Mouse (Mus musculus) embryo, embryonic 10 days (tissue): ENCODE measurements at regions not wholly inside any gene's neighbourhood (a gene's known extent, or its start where the extent isn't known, plus 50 kb on each side); places are given as distances from the start of the nearest gene placed in this dataset.

ENCODE experiments used
- DNase-seq: peaks from one replicate; pipeline ENCODE4 v3.0.0-alpha.2; 2015; ENCODE audit warnings: low spot score

DNA sequence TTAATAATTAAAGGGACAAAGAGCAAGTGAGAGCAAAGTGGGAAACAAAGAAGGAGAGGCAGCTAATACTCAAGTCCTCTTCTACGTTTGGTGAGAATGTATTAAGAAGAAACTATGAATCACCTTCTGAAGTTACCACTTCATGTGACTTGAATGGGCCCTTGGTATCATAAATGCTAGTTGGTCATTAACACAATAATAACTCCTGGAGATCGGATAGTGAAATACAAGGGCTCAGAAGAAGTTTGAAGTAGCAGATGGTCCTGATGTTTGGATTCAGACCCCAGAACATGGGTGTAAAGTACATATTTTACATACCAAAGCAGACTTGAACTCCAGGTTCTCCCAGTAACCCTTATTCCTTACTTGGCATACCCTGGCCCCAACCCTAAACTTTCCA lies 535.4 kb upstream of the Cntnap5b start:
- DNase-seq: no peak

DNA sequence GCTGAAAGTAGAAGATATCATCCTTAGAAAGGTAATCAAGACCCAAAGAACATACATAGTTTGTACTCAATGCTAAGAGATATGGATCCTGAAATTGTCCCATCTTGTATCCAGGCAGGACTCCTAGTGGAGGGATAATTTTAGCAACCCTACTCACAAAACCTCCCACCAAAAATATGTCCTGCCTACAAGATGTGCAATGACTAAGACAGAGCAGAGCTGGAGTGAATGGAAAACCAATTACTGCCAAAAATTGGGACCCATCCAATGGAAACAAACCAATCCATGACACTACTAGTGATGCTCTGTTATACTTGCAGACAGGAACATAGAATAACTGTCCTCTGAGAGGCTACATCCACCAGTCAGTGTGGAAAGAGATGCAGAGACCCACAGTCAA lies 487.0 kb upstream of the Cntnap5b start:
- no peak for DNase-seq

DNA sequence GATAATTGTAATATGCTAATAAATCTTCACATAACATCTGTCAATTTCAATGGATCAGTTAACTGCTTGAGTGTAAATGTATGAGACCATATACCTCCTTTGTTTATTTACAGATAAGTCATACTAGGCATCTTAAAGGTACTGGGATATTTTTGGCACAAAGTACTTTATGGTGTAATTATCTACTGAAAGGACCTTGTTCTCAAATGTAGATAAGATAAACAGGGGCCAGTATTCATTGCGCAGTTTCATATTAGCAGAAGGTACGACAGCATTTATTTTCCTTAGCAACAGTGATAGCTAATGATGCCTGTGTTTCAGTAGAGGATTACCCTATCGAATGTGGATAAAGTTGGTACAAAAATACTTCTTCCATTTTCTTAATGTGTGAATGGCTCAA lies 484.7 kb upstream of the Cntnap5b start:
- DNase-seq: no peak

DNA sequence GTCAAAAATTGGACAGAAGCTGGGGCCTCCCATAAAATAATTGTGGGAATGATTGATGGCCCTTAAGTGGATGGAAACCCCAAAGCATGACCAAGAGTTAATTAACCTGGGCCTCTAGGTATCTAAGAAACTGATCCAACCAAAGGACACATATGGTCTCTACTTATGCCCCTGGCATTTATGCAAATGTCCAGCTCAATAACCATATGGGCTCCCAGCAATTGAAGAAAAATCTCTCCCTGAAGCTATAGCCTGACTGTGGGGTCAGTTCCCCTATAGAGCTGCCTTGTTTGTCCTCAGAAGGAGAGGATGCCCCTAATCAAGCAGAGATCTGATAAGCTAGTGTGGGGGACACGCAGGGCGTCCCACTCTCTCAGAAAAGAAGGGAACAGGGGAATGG lies 473.4 kb upstream of the Cntnap5b start:
- no peak for DNase-seq

DNA sequence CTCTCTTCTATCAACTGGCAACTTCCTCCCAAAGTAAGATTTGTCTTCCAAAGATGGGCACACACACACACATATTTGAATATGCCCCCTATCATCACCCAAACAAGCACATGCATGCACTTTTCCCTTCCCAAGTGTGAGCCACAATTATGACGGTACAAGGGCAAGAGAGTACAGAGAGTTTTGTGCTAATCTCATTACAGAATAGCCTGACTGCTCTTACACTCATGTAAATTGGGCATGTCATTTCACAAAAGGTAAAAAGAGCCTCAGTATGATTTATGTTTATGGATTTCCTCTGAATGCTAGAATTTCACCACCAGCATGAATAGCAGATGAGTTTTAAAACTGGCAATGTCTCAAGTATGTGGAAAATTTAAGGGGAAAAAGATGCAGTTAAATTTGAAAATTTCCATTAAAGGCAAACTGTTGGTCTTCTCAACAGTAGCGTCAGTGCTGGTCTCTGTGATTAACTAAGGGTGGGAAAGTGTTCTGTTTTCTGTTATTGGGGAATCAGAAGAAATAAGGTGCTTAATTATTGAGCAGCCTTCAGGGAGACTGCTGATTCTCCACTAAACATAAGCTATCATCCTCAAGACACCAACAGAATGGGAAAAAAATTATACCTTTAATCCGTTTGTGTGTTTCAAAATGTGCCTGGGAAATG lies 455.4 kb upstream of the Cntnap5b start:
- no peak for DNase-seq

DNA sequence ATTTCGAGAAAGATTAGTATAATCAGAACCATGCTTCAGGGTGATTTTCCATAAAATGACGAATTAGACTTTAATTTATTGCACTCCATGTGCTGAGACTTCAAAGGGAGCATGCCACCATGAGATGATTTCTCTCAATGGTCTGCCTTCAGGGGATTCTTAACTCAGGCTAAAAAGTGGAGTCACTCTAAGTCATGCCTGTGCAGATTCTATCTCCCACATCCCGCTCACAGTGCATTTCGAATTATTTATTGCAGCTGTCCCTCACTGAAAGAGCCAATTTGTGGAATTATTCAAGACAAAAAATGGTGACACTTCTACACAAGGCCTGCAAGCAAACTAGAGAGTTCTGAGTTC lies 454.9 kb upstream of the Cntnap5b start:
- peak; percentile 6 for DNase-seq
